8 mouse cellular contexts compared by ENCODE assay signal in the genomic region with DNA sequence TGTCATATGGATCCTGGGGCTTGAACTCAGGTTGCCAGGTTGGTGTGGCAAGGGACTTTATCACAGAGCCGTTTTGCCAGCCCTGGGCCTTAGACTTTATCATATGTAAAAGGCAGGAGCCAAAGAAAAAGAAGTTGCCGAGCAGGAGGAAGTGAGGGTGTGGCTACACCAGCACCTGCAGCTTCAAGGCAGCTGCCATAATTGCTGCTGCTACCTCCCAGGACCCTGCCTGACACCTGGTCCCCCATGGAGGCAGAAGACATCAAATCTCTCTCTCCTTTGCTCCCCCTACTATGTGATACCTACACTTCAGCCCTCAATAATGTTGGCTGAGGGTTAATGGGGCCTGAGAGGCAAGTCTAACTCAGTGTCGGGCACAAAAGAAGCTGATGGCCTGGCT. TPM values are rescaled to one million over a fixed set of nuclear protein-coding genes. Genes with fewer than 3 reads are reported as not detected.
DNase-seq lines count a peak whose midpoint lies in the region; ATAC-seq and TF ChIP-seq lines count a peak whose summit lies in the region.

No protein-coding gene starts in this region.

- H3K4me2 ChIP-seq in neural tube, embryonic 12.5 days (replicated peaks), result no peak overlapping the region
- peak overlapping the region; percentile 32 for H3K4me2 ChIP-seq in liver, postnatal 0 days (ENCODE audit: low read depth, low read length)
- no peak overlapping the region for H3K4me2 ChIP-seq in midbrain, embryonic 11.5 days

- H3K36me3 ChIP-seq in heart, adult 2 months (ENCODE audit: control insufficient read depth, insufficient read depth, low read length), result no peaks in the 10 kb centered on the region
- H3K36me3 ChIP-seq in neural tube, embryonic 12.5 days, result no peaks in the 10 kb centered on the region
- no peaks in the 10 kb centered on the region for H3K36me3 ChIP-seq in liver, postnatal 0 days (replicated peaks; ENCODE audit: insufficient read depth, low read length)
- H3K36me3 ChIP-seq in midbrain, embryonic 11.5 days (ENCODE audit: control insufficient read depth, insufficient read depth, low read length), result no peaks in the 10 kb centered on the region; the same call in 1 of the 2 replicates

- intact Hi-C loops in heart, adult 2 months (cut with DNase I), result no loop called here

- TF ChIP-seq POLR2A in heart, adult 2 months (IDR thresholded peaks at IDR 0.05; ENCODE audit: insufficient read depth, low read depth, low read length), result no peak

- WGBS in heart, adult 2 months, result 45% methylated on average over 3 of the region's 3 CpGs
- 61% methylated on average over 3 of the region's 3 CpGs for WGBS in neural tube, embryonic 12.5 days
- 16% methylated on average over 3 of the region's 3 CpGs for WGBS in liver, postnatal 0 days (ENCODE audit: insufficient replicate concordance)
- 82% methylated on average over 3 of the region's 3 CpGs for WGBS in midbrain, embryonic 11.5 days

- no peaks in the 10 kb centered on the region for H3K79me2 ChIP-seq in heart, adult 2 months (replicated peaks; ENCODE audit: control insufficient read depth, insufficient read depth, low read length)

- TF ChIP-seq EP300 in heart, adult 2 months (IDR thresholded peaks at IDR 0.05; ENCODE audit: insufficient read depth, low read depth, low read length), result no peak
- no peak for TF ChIP-seq EP300 in liver, postnatal 0 days (IDR thresholded peaks at IDR 0.05; ENCODE audit: low read depth)

- no peak for TF ChIP-seq CTCF in heart, adult 2 months (IDR thresholded peaks at IDR 0.05)
- TF ChIP-seq CTCF in liver, postnatal 0 days (IDR thresholded peaks at IDR 0.05; ENCODE audit: low read depth), result no peak

- no peak for ATAC-seq in neural tube, embryonic 12.5 days (ENCODE audit: low FRiP score, low read depth)
- ATAC-seq in liver, postnatal 0 days, result no peak
- no peak for ATAC-seq in midbrain, embryonic 11.5 days (ENCODE audit: low FRiP score)
- ATAC-seq in cerebellum, adult (ENCODE audit: insufficient number of reproducible peaks, low FRiP score, low TSS enrichment), result no peak

- H3K9ac ChIP-seq in heart, adult 2 months (ENCODE audit: low read depth, low read length), result no peak overlapping the region
- H3K9ac ChIP-seq in neural tube, embryonic 12.5 days, result 0 out of 2 replicates have a peak overlapping the region, but pooled peaks have one; percentile 13
- 0 out of 2 replicates have a peak overlapping the region, but pooled peaks have one; percentile 7 for H3K9ac ChIP-seq in liver, postnatal 0 days (replicated peaks)
- no peak overlapping the region for H3K9ac ChIP-seq in midbrain, embryonic 11.5 days (ENCODE audit: low read length)

- H3K4me1 ChIP-seq in heart, adult 2 months (ENCODE audit: control insufficient read depth, insufficient read depth, low read length), result peaks cover 21% of the 10 kb centered on the region
- H3K4me1 ChIP-seq in neural tube, embryonic 12.5 days, result peaks cover 26% of the 10 kb centered on the region
- peaks cover 20% of the 10 kb centered on the region for H3K4me1 ChIP-seq in liver, postnatal 0 days (ENCODE audit: insufficient read depth)
- peaks cover 4% of the 10 kb centered on the region; the same call in 1 of the 2 replicates for H3K4me1 ChIP-seq in midbrain, embryonic 11.5 days (ENCODE audit: control insufficient read depth, insufficient read depth, low read length)

- H3K9me3 ChIP-seq in neural tube, embryonic 12.5 days, result no peaks in the 10 kb centered on the region
- no peaks in the 10 kb centered on the region for H3K9me3 ChIP-seq in liver, postnatal 0 days (ENCODE audit: low read length)
- H3K9me3 ChIP-seq in midbrain, embryonic 11.5 days (ENCODE audit: control insufficient read depth, low read length), result no peaks in the 10 kb centered on the region

- DNase-seq in heart, adult 2 months, result no peak
- no peak for DNase-seq in heart, adult 8-10 months (ENCODE audit: low spot score)
- DNase-seq in neural tube, embryonic 10.5 days (ENCODE audit: extremely low spot score, low spot score), result no peak
- no peak for DNase-seq in liver, postnatal 0 days
- DNase-seq in thymus, postnatal 14 days, result peak; percentile 83
- DNase-seq in midbrain, embryonic 11.5 days (ENCODE audit: low spot score, missing footprints), result no peak

- H3K27ac ChIP-seq in heart, adult 2 months, result peak overlapping the region; percentile 61
- H3K27ac ChIP-seq in neural tube, embryonic 12.5 days, result no peak overlapping the region
- H3K27ac ChIP-seq in liver, postnatal 0 days (ENCODE audit: low read depth), result peak overlapping the region; percentile 74
- H3K27ac ChIP-seq in midbrain, embryonic 11.5 days (ENCODE audit: low read depth, low read length), result no peak overlapping the region

- no peak overlapping the region for H3K4me3 ChIP-seq in heart, adult 2 months
- H3K4me3 ChIP-seq in neural tube, embryonic 12.5 days, result no peak overlapping the region
- H3K4me3 ChIP-seq in liver, postnatal 0 days (ENCODE audit: low read depth, low read length), result no peak overlapping the region
- no peak overlapping the region for H3K4me3 ChIP-seq in midbrain, embryonic 11.5 days (ENCODE audit: low read depth, low read length)

- no peaks in the 10 kb centered on the region for H3K27me3 ChIP-seq in heart, adult 2 months (ENCODE audit: control insufficient read depth, insufficient read depth, low read length)
- H3K27me3 ChIP-seq in neural tube, embryonic 12.5 days (replicated peaks), result no peaks in the 10 kb centered on the region
- peaks cover 4% of the 10 kb centered on the region for H3K27me3 ChIP-seq in liver, postnatal 0 days (ENCODE audit: insufficient read depth, low read length)
- no peaks in the 10 kb centered on the region for H3K27me3 ChIP-seq in midbrain, embryonic 11.5 days (ENCODE audit: control insufficient read depth, insufficient read depth, low read length)

RNA-seq across cellular contexts. Expression of gene Cep295nl, which starts 6.1 kb away (rescaled TPM):
- under 1 TPM; 0.32 to 0.65 TPM for total RNA-seq in heart, adult 2 months (2021)
- polyA plus RNA-seq in heart, adult 2 months (2012; rRNA removed), result 0.15 and 0.18 TPM in 2 replicates
- 1 to 10 TPM in 1 of 4 experiments, under 1 TPM in 3; 0.82 to 1.0 (median 0.88) TPM for total RNA-seq in heart, adult 8-10 months (2022)
- 0.28 and 0.43 TPM in 2 replicates for polyA plus RNA-seq in neural tube, embryonic 12.5 days (2016; fragmentation: Nextera tagmentation; extraction: Ambion mirVana)
- 0.05 TPM in 1 of 2 replicates, not detected in the other for polyA plus RNA-seq in liver, postnatal 0 days (2015; fragmentation: Nextera tagmentation; extraction: Ambion mirVana)
- polyA plus RNA-seq in midbrain, embryonic 11.5 days (2014; fragmentation: Nextera tagmentation; extraction: Ambion mirVana), result 0.23 and 0.40 TPM in 2 replicates

RNA-seq across cellular contexts. Expression of gene Timp2, which starts 7.1 kb away (rescaled TPM):
- total RNA-seq in heart, adult 2 months (2021), result 100 to 1,000 TPM in 1 of 2 experiments, 10 to 100 TPM in 1; 99.2 to 109 TPM
- 98.9 and 121 TPM in 2 replicates for polyA plus RNA-seq in heart, adult 2 months (2012; rRNA removed)
- 10 to 100 TPM; 73.9 to 99.6 (median 87.5) TPM for total RNA-seq in heart, adult 8-10 months (2022)
- 47.1 and 50.0 TPM in 2 replicates for polyA plus RNA-seq in neural tube, embryonic 12.5 days (2016; fragmentation: Nextera tagmentation; extraction: Ambion mirVana)
- 8.4 TPM in 2 replicates for polyA plus RNA-seq in liver, postnatal 0 days (2015; fragmentation: Nextera tagmentation; extraction: Ambion mirVana)
- 40.1 and 42.8 TPM in 2 replicates for polyA plus RNA-seq in midbrain, embryonic 11.5 days (2014; fragmentation: Nextera tagmentation; extraction: Ambion mirVana)

RNA-seq across cellular contexts. Expression of gene Lgals3bp, which starts 53.5 kb away (rescaled TPM):
- total RNA-seq in heart, adult 2 months (2021), result 10 to 100 TPM; 20.2 to 28.6 TPM
- 112 and 121 TPM in 2 replicates for polyA plus RNA-seq in heart, adult 2 months (2012; rRNA removed)
- 10 to 100 TPM; 19.7 to 25.8 (median 23.3) TPM for total RNA-seq in heart, adult 8-10 months (2022)
- 1.4 and 2.0 TPM in 2 replicates for polyA plus RNA-seq in neural tube, embryonic 12.5 days (2016; fragmentation: Nextera tagmentation; extraction: Ambion mirVana)
- polyA plus RNA-seq in liver, postnatal 0 days (2015; fragmentation: Nextera tagmentation; extraction: Ambion mirVana), result 68.3 and 74.1 TPM in 2 replicates
- polyA plus RNA-seq in midbrain, embryonic 11.5 days (2014; fragmentation: Nextera tagmentation; extraction: Ambion mirVana), result 1.7 and 1.8 TPM in 2 replicates

RNA-seq across cellular contexts. Expression of gene Usp36, which starts 58.4 kb away (rescaled TPM):
- 10 to 100 TPM; 13.1 to 15.5 TPM for total RNA-seq in heart, adult 2 months (2021)
- 10.3 and 14.6 TPM in 2 replicates for polyA plus RNA-seq in heart, adult 2 months (2012; rRNA removed)
- total RNA-seq in heart, adult 8-10 months (2022), result 10 to 100 TPM; 13.2 to 14.5 (median 13.9) TPM
- polyA plus RNA-seq in neural tube, embryonic 12.5 days (2016; fragmentation: Nextera tagmentation; extraction: Ambion mirVana), result 17.5 and 19.1 TPM in 2 replicates
- polyA plus RNA-seq in liver, postnatal 0 days (2015; fragmentation: Nextera tagmentation; extraction: Ambion mirVana), result 3.2 and 3.8 TPM in 2 replicates
- 8.7 and 9.0 TPM in 2 replicates for polyA plus RNA-seq in midbrain, embryonic 11.5 days (2014; fragmentation: Nextera tagmentation; extraction: Ambion mirVana)

Comparison
In these comparisons a context has a peak if more than half of its experiments do, and no peak if none do; other contexts are left out.
1. H3K27ac ChIP-seq: peak in heart, adult 2 months (single experiment) and liver, postnatal 0 days (single experiment); none in neural tube, embryonic 12.5 days (single experiment) and midbrain, embryonic 11.5 days (single experiment).
2. H3K9ac ChIP-seq: peak in neural tube, embryonic 12.5 days (single experiment) and liver, postnatal 0 days (single experiment); none in heart, adult 2 months (single experiment) and midbrain, embryonic 11.5 days (single experiment).
3. RNA of gene Lgals3bp, which starts 53.5 kb away (polyA plus RNA-seq): 112 to 121 TPM in heart, adult 2 months and 68.3 to 74.1 TPM in liver, postnatal 0 days; 1.4 to 2.0 TPM in neural tube, embryonic 12.5 days and 1.7 to 1.8 TPM in midbrain, embryonic 11.5 days; every median in the first group is over 10 times any median in the second.